ENCODE assay signal across 26 mouse cellular contexts in the genomic region with DNA sequence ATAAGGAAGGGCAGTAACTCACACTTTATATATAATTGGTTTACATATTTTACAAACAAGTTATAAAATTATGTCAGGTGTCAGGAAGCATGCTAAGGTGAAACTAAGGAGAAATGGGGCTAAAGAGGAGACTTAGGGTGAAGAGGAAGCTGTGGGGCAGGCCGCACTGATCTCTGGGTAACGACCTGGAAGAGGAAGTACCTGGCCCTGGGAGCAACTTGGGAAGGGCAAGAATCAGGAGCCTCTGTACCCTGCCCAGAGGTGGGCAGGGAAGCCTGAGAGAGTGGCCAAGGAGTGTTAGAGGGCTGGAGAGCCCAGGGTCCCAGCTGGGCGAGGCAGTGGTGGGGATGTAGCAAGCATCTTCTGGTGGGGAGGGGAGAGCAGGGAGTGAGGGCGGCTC.
DNase-seq lines count a peak whose midpoint lies in the region; ATAC-seq and TF ChIP-seq lines count a peak whose summit lies in the region.
"Had no signal": no experiment of that assay in that cellular context is flagged by ENCODE, and none has a peak within 500 bp of the region (broad histone marks: within the 10 kb centered on the region; RNA-seq: fewer than 3 reads in every experiment).

No protein-coding gene starts in this region.

- no peak for ATAC-seq in liver, postnatal 0 days
- ATAC-seq: activated CD4-positive, CD25-positive, alpha-beta regulatory T cell, adult 4 months; forebrain, embryonic 13.5 days; forebrain, embryonic 16.5 days; hindbrain, embryonic 16.5 days; intestine, embryonic 15.5 days had no signal

- no peak for TF ChIP-seq CTCF in liver, postnatal 0 days (IDR thresholded peaks at IDR 0.05; ENCODE audit: low read depth)

- H3K27ac ChIP-seq in heart, embryonic 10.5 days, result peak overlapping the region; percentile 43; the same call in 1 of the 2 replicates
- H3K27ac ChIP-seq in limb, embryonic 10.5 days, result peak overlapping the region; percentile 50; the same call in 1 of the 2 replicates
- H3K27ac ChIP-seq in embryonic facial prominence, embryonic 10.5 days (replicated peaks), result no peak overlapping the region
- H3K27ac ChIP-seq in liver, postnatal 0 days (ENCODE audit: low read depth), result no peak overlapping the region
- H3K27ac ChIP-seq: forebrain, embryonic 10.5 days; forebrain, embryonic 13.5 days; heart, embryonic 13.5 days; hindbrain, embryonic 12.5 days; intestine, embryonic 15.5 days had no signal

- H3K9me3 ChIP-seq in heart, embryonic 10.5 days, result no peaks in the 10 kb centered on the region
- H3K9me3 ChIP-seq in limb, embryonic 10.5 days (replicated peaks), result no peaks in the 10 kb centered on the region
- no peaks in the 10 kb centered on the region for H3K9me3 ChIP-seq in embryonic facial prominence, embryonic 10.5 days
- no peaks in the 10 kb centered on the region for H3K9me3 ChIP-seq in liver, postnatal 0 days (ENCODE audit: low read length)
- H3K9me3 ChIP-seq: forebrain, embryonic 10.5 days; forebrain, embryonic 13.5 days; heart, embryonic 13.5 days; hindbrain, embryonic 12.5 days; intestine, embryonic 15.5 days had no signal

- H3K4me3 ChIP-seq in heart, embryonic 10.5 days, result no peak overlapping the region
- H3K4me3 ChIP-seq in limb, embryonic 10.5 days, result no peak overlapping the region
- H3K4me3 ChIP-seq in embryonic facial prominence, embryonic 10.5 days, result no peak overlapping the region
- H3K4me3 ChIP-seq in liver, postnatal 0 days (ENCODE audit: low read depth, low read length), result no peak overlapping the region
- H3K4me3 ChIP-seq: forebrain, embryonic 10.5 days; forebrain, embryonic 13.5 days; heart, embryonic 13.5 days; hindbrain, embryonic 12.5 days; intestine, embryonic 15.5 days had no signal

- 79% methylated on average over 4 of the region's 4 CpGs for WGBS in heart, embryonic 10.5 days
- WGBS in limb, embryonic 10.5 days, result 82% methylated on average over 4 of the region's 4 CpGs
- WGBS in embryonic facial prominence, embryonic 10.5 days, result 80% methylated on average over 4 of the region's 4 CpGs
- WGBS in liver, postnatal 0 days (ENCODE audit: insufficient replicate concordance), result 57% methylated on average over 4 of the region's 4 CpGs

- DNase-seq in heart, embryonic 10.5 days (ENCODE audit: low spot score), result no peak
- no peak for DNase-seq in heart, adult 9 months (ENCODE audit: low spot score in 2 of 2)
- peak; percentile 13 for DNase-seq in MEL-GATA-1-ER (ENCODE audit: extremely low read depth, low read depth)
- DNase-seq in limb, embryonic 10.5 days (ENCODE audit: low spot score), result no peak
- DNase-seq in spleen, postnatal 14 days (ENCODE audit: low spot score in 2 of 2), result no peak
- DNase-seq in embryonic facial prominence, embryonic 10.5 days (ENCODE audit: low spot score), result no peak
- no peak for DNase-seq in liver, postnatal 0 days
- DNase-seq: adrenal gland, adult 8-10 months; adrenal gland, postnatal 25 days; cerebellum, adult 18-20 months; cerebellum, adult 9-10 months; cerebellum, postnatal 25 days; embryo, embryonic 11 days; gastrocnemius, postnatal 10 days; gastrocnemius, postnatal 36 days; heart, adult 11 months; heart, postnatal 14 days; heart, postnatal 4 days had no signal

- H3K9ac ChIP-seq in liver, postnatal 0 days (replicated peaks), result no peak overlapping the region
- H3K9ac ChIP-seq: forebrain, embryonic 13.5 days; heart, embryonic 13.5 days; hindbrain, embryonic 12.5 days; intestine, embryonic 15.5 days had no signal

- peaks cover 43% of the 10 kb centered on the region for H3K4me1 ChIP-seq in heart, embryonic 10.5 days
- peaks cover 26% of the 10 kb centered on the region for H3K4me1 ChIP-seq in limb, embryonic 10.5 days
- peaks cover 21% of the 10 kb centered on the region for H3K4me1 ChIP-seq in embryonic facial prominence, embryonic 10.5 days
- no peaks in the 10 kb centered on the region for H3K4me1 ChIP-seq in liver, postnatal 0 days (ENCODE audit: insufficient read depth)
- H3K4me1 ChIP-seq: forebrain, embryonic 13.5 days; hindbrain, embryonic 12.5 days; intestine, embryonic 15.5 days had no signal

- H3K36me3 ChIP-seq in heart, embryonic 10.5 days, result no peaks in the 10 kb centered on the region
- H3K36me3 ChIP-seq in limb, embryonic 10.5 days, result no peaks in the 10 kb centered on the region
- H3K36me3 ChIP-seq in embryonic facial prominence, embryonic 10.5 days (replicated peaks), result no peaks in the 10 kb centered on the region
- no peaks in the 10 kb centered on the region for H3K36me3 ChIP-seq in liver, postnatal 0 days (replicated peaks; ENCODE audit: insufficient read depth, low read length)
- H3K36me3 ChIP-seq: forebrain, embryonic 10.5 days; heart, embryonic 13.5 days; hindbrain, embryonic 12.5 days; intestine, embryonic 15.5 days had no signal

- TF ChIP-seq EP300 in liver, postnatal 0 days (IDR thresholded peaks at IDR 0.05; ENCODE audit: low read depth), result no peak

- H3K4me2 ChIP-seq in liver, postnatal 0 days (ENCODE audit: low read depth, low read length), result no peak overlapping the region
- H3K4me2 ChIP-seq: forebrain, embryonic 13.5 days; heart, embryonic 13.5 days; hindbrain, embryonic 12.5 days; intestine, embryonic 15.5 days had no signal

- H3K27me3 ChIP-seq in heart, embryonic 10.5 days (ENCODE audit: insufficient read depth, poor library complexity, severe bottlenecking), result no peaks in the 10 kb centered on the region
- H3K27me3 ChIP-seq in limb, embryonic 10.5 days (ENCODE audit: low read depth, poor library complexity, severe bottlenecking), result no peaks in the 10 kb centered on the region
- no peaks in the 10 kb centered on the region for H3K27me3 ChIP-seq in embryonic facial prominence, embryonic 10.5 days (replicated peaks; ENCODE audit: low read depth, poor library complexity, severe bottlenecking)
- no peaks in the 10 kb centered on the region for H3K27me3 ChIP-seq in liver, postnatal 0 days (ENCODE audit: insufficient read depth, low read length)
- H3K27me3 ChIP-seq: forebrain, embryonic 13.5 days; heart, embryonic 13.5 days; hindbrain, embryonic 12.5 days; intestine, embryonic 15.5 days had no signal

Comparison
In these comparisons a context has a peak if more than half of its experiments do, and no peak if none do; other contexts are left out.
1. H3K27ac ChIP-seq: peak in heart, embryonic 10.5 days (single experiment) and limb, embryonic 10.5 days (single experiment); none in embryonic facial prominence, embryonic 10.5 days (single experiment) and liver, postnatal 0 days (single experiment).